Mouse (Mus musculus): ENCODE measurements around the gene Otub2. TPM values are rescaled to one million over a fixed set of nuclear protein-coding genes. Genes with fewer than 3 reads are reported as not detected.

Otub2 gene
- 0.52 TPM for polyA plus RNA-seq (2014; fragmentation: Illumina TruSeq; extraction: RNeasy Lipid Tissue Mini Kit (QIAGEN cat#74804); ENCODE audit: low replicate concordance)

GRCm38 (mm10) chr12:103388505-103389347, at the start of gene Otub2:
TSS of gene Otub2 (plus strand) at chr12:103388682.

GRCm38 (mm10) chr12:103355746-103356414, 32.6 kb upstream of the Otub2 start, which contains the start of gene Asb2:
TSS of gene Asb2 (minus strand) at chr12:103356001.

GRCm38 (mm10) chr12:103407720-103408119, 19.2 kb downstream of the Otub2 start, which contains the start of gene 9330161L09Rik:
TSS of gene 9330161L09Rik (minus strand) at chr12:103407820.

GRCm38 (mm10) chr12:103425729-103426470, 37.4 kb downstream of the Otub2 start, which contains the start of gene Ddx24:
TSS of gene Ddx24 (minus strand) at chr12:103425830.

GRCm38 (mm10) chr12:103433986-103434731, 45.7 kb downstream of the Otub2 start, which contains the start of gene Ifi27:
TSS of gene Ifi27 (plus strand) at chr12:103434211.

GRCm38 (mm10) chr12:103443524-103443923, 55.0 kb downstream of the Otub2 start, which contains the start of gene Ifi27l2a:
TSS of gene Ifi27l2a (minus strand) at chr12:103443680.

Other genes with a start within 250 kb of the Otub2 start
- not detected for gene Prima1, start 146.5 kb upstream of the Otub2 start, polyA plus RNA-seq (2014; fragmentation: Illumina TruSeq; extraction: RNeasy Lipid Tissue Mini Kit (QIAGEN cat#74804); ENCODE audit: low replicate concordance)
- gene Fam181a, start 77.7 kb upstream of the Otub2 start, polyA plus RNA-seq (2014; fragmentation: Illumina TruSeq; extraction: RNeasy Lipid Tissue Mini Kit (QIAGEN cat#74804); ENCODE audit: low replicate concordance), result not detected
- gene Asb2, start 32.7 kb upstream of the Otub2 start, polyA plus RNA-seq (2014; fragmentation: Illumina TruSeq; extraction: RNeasy Lipid Tissue Mini Kit (QIAGEN cat#74804); ENCODE audit: low replicate concordance), result 0.45 TPM
- gene 9330161L09Rik, start 19.1 kb downstream of the Otub2 start, polyA plus RNA-seq (2014; fragmentation: Illumina TruSeq; extraction: RNeasy Lipid Tissue Mini Kit (QIAGEN cat#74804); ENCODE audit: low replicate concordance), result not detected
- gene Ddx24, start 37.1 kb downstream of the Otub2 start, polyA plus RNA-seq (2014; fragmentation: Illumina TruSeq; extraction: RNeasy Lipid Tissue Mini Kit (QIAGEN cat#74804); ENCODE audit: low replicate concordance), result 9.5 TPM
- gene Ifi27, start 45.5 kb downstream of the Otub2 start, polyA plus RNA-seq (2014; fragmentation: Illumina TruSeq; extraction: RNeasy Lipid Tissue Mini Kit (QIAGEN cat#74804); ENCODE audit: low replicate concordance), result 26.1 TPM
- gene Ifi27l2a, start 55.0 kb downstream of the Otub2 start, polyA plus RNA-seq (2014; fragmentation: Illumina TruSeq; extraction: RNeasy Lipid Tissue Mini Kit (QIAGEN cat#74804); ENCODE audit: low replicate concordance), result 6.3 TPM
- gene Ifi27l2b, start 68.5 kb downstream of the Otub2 start, polyA plus RNA-seq (2014; fragmentation: Illumina TruSeq; extraction: RNeasy Lipid Tissue Mini Kit (QIAGEN cat#74804); ENCODE audit: low replicate concordance), result 301 TPM
- gene Ppp4r4, start 143.6 kb downstream of the Otub2 start, polyA plus RNA-seq (2014; fragmentation: Illumina TruSeq; extraction: RNeasy Lipid Tissue Mini Kit (QIAGEN cat#74804); ENCODE audit: low replicate concordance), result 0.56 TPM
- gene Serpina10, start 242.8 kb downstream of the Otub2 start, polyA plus RNA-seq (2014; fragmentation: Illumina TruSeq; extraction: RNeasy Lipid Tissue Mini Kit (QIAGEN cat#74804); ENCODE audit: low replicate concordance), result not detected

Data from small intestine, adult 10 weeks (tissue).